Mouse (Mus musculus) liver, embryonic 16.5 days (tissue): ENCODE measurements around the gene Aff4. TPM values are rescaled to one million over a fixed set of nuclear protein-coding genes. Genes with fewer than 3 reads are reported as not detected.

ENCODE experiments used
- ATAC-seq: fragments of 200-750 bp; cut with Nextera tagmentation; 2 replicates; pipeline ENCODE4 v1.8.0; 2017; ENCODE audit warnings: low read depth, mild to moderate bottlenecking, moderate number of reproducible peaks, moderate library complexity
- H3K27ac ChIP-seq: fragments of 300-500 bp; sonication (generic); 2 replicates; pipeline ENCODE4 v1.5.1; 2014; ENCODE audit warnings: mild to moderate bottlenecking, low read length
- H3K27me3 ChIP-seq: fragments of 300-500 bp; sonication (generic); 2 replicates; pipeline ENCODE4 v1.6.1; 2014; ENCODE audit warnings: low read depth, low read length, mixed read lengths; ENCODE audit not compliant: control insufficient read depth, insufficient read depth
- H3K36me3 ChIP-seq: fragments of 300-500 bp; sonication (generic); 2 replicates; pipeline ENCODE4 v1.6.1; 2014; ENCODE audit warnings: mild to moderate bottlenecking; ENCODE audit not compliant: control insufficient read depth, insufficient read depth
- H3K4me1 ChIP-seq: fragments of 300-500 bp; sonication (generic); 2 replicates; pipeline ENCODE4 v1.6.1; 2014; ENCODE audit warnings: low read depth, low read length, mixed read lengths; ENCODE audit not compliant: control insufficient read depth
- H3K4me2 ChIP-seq: fragments of 300-500 bp; sonication (generic); 2 replicates; pipeline ENCODE4 v1.6.1; 2014; ENCODE audit warnings: low read depth, low read length, mixed read lengths
- H3K4me3 ChIP-seq: fragments of 300-500 bp; sonication (generic); 2 replicates; pipeline ENCODE4 v1.5.1; 2014; ENCODE audit warnings: low read depth, mild to moderate bottlenecking, low read length
- H3K9ac ChIP-seq: fragments of 300-500 bp; sonication (generic); 2 replicates; pipeline ENCODE4 v1.6.1; 2014; ENCODE audit warnings: low read depth, low read length
- H3K9me3 ChIP-seq: fragments of 300-500 bp; sonication (generic); replicated peaks from 2 replicates; pipeline ENCODE4 v1.6.1; 2016; ENCODE audit warnings: low read length; ENCODE audit not compliant: control insufficient read depth
- WGBS: fragments of 180-500 bp; shearing (Covaris S2); extraction: QIAGEN DNeasy Blood & Tissue Kit; methylation state at CpG from one replicate; pipeline ENCODE4 v1.1.7; 2014; ENCODE audit not compliant: insufficient replicate concordance; 5-methylcytosine and 5-hydroxymethylcytosine counted together
- microRNA-seq: library from miRNA; unstranded; fragments of <30 nt; microRNA quantifications from one replicate; pipeline ENCODE4, GENCODE M21; 2016
- polyA plus RNA-seq: library from polyadenylated mRNA; unstranded; fragments of >200 nt; fragmentation: Nextera tagmentation; extraction: Ambion mirVana; gene quantifications from 2 replicates; pipeline ENCODE4 v1.2.1, GENCODE M21; 2015

Gene Aff4
- polyA plus RNA-seq, 1 experiment from 2014 or later = 8.6 TPM

DNA sequence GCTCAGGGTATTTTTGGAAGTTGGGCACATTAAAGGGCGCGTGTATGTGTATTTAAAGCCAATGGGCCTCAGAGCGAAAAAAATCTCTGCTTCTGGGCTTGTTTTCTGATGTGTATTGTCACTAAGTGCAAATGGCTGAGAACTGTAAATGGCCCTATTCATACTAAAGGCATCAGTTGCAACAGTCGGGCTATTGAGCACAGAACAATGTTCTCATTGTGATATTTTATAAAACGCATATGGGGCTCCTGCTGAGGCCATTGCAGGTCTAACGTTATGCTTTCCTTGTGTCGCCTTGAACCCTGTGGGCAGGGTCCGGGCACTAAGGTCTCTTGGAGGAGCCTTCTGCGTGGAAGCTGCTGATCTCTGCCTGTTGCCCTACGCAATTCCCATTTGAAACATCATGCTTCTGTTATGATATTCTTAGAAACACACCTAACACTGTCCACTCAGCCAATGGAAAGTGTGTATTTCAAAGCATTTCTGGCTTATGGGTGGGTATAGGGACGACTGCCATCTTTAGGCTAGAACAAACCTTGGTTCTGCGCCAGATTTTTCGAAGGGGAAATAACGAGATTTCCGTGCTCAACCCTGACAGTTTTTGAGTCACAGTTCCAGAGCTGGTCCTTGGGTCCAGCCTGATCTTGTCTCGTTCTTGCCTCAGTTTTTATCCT lies 118.8 kb downstream of the Aff4 start:
- Histone ChIP-seq H3K27ac (no peak overlapping the region), H3K36me3 (no peaks in the 10 kb centered on the region), H3K4me3 (no peak overlapping the region), H3K4me2 (no peak overlapping the region), H3K27me3 (peaks cover 58% of the 10 kb centered on the region), H3K4me1 (peaks cover 7% of the 10 kb centered on the region), H3K9me3 (no peaks in the 10 kb centered on the region), H3K9ac (no peak overlapping the region)
- 37% methylated on average over 16 of the region's 16 CpGs for WGBS
- no peak for ATAC-seq

DNA sequence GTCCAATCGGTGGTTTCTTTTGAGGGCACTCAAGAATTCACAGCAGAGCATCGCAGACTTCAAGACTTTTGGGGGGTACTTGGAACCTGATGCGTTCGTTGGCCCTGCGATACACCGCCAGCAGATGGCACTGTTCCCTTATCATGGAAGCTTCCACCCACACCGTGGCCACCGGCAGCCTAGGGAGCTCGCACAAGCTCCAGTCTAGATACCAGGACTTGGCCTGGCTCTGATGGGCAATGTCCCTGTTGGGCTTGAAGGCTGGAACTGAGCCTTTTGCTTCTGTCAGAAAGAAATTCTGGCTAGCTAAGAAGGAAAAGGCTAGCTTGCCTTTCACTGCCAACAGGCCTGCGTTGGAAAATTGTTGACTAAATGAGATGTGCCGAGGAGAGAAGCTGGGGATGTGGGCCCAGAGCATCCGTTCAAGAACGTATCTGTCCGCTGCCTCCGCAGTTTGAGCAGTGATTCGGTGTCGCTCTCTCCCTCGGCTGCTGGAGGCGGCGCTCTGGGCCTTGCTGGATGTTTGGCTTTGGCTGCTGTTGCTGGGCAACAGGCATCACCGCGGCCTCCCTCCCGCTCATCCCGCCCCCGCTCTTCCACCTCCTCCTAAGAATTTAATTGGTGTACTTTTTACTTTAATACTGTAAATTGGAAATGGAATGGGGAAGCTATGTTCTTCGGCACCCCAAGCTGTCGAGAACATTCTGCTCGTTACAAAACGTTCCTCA lies 119.5 kb downstream of the Aff4 start, which contains the start of gene Gm9837:
Gene Gm9837 (minus strand): TSS at position 512 of the 728 bp plus-strand sequence.
- Histone ChIP-seq H3K4me2 (0 out of 2 replicates have a peak within 1 kb of the TSS, but pooled peaks have one; percentile 10), H3K4me3 (no peak within 1 kb of the TSS), H3K9ac (no peak within 1 kb of the TSS), H3K27ac (no peak within 1 kb of the TSS), H3K9me3 (no peaks in the 10 kb centered on the region), H3K27me3 (peaks cover 56% of the 10 kb centered on the region), H3K4me1 (peaks cover 7% of the 10 kb centered on the region), H3K36me3 (no peaks in the 10 kb centered on the region)
- 8% methylated on average over 29 of the region's 29 CpGs for WGBS
- ATAC-seq = peak; percentile 80

Small RNA genes within 50 kb of the gene (microRNA-seq; reads per million reads assigned to microRNA genes)
- gene Mir6920 = 1.2 reads per million

Other genes with a start within 250 kb of the Aff4 start
- 32.4 and 33.7 TPM in 2 replicates for gene Hspa4, start 50.4 kb upstream of the Aff4 start, polyA plus RNA-seq
- gene Zcchc10, start 26.2 kb upstream of the Aff4 start, polyA plus RNA-seq = 6.0 and 7.3 TPM in 2 replicates
- gene Leap2, start 72.3 kb downstream of the Aff4 start, polyA plus RNA-seq = 71.4 and 78.2 TPM in 2 replicates
- gene Uqcrq, start 80.0 kb downstream of the Aff4 start, polyA plus RNA-seq = 513 and 549 TPM in 2 replicates
- 0.41 and 0.43 TPM in 2 replicates for gene Gdf9, start 80.2 kb downstream of the Aff4 start, polyA plus RNA-seq
- gene Gm10447, start 106.3 kb downstream of the Aff4 start, polyA plus RNA-seq = 0.18 and 0.22 TPM in 2 replicates
- gene Shroom1, start 106.4 kb downstream of the Aff4 start, polyA plus RNA-seq = 3.1 and 4.1 TPM in 2 replicates
- not detected in 2 replicates for gene Gm9837, start 119.6 kb downstream of the Aff4 start, polyA plus RNA-seq
- 0.49 and 0.64 TPM in 2 replicates for gene Gm9945, start 129.3 kb downstream of the Aff4 start, polyA plus RNA-seq
- 13.5 and 15.9 TPM in 2 replicates for gene Sowaha, start 129.4 kb downstream of the Aff4 start, polyA plus RNA-seq
- gene Sept8, start 168.4 kb downstream of the Aff4 start, polyA plus RNA-seq = 16.5 and 18.9 TPM in 2 replicates
- 7.4 and 9.7 TPM in 2 replicates for gene Kif3a, start 216.5 kb downstream of the Aff4 start, polyA plus RNA-seq